Mouse (Mus musculus): ENCODE data around the gene Gm11634.
A peak's percentile ranks its signal among the peaks of the same experiment; 100 is the strongest.

DNA sequence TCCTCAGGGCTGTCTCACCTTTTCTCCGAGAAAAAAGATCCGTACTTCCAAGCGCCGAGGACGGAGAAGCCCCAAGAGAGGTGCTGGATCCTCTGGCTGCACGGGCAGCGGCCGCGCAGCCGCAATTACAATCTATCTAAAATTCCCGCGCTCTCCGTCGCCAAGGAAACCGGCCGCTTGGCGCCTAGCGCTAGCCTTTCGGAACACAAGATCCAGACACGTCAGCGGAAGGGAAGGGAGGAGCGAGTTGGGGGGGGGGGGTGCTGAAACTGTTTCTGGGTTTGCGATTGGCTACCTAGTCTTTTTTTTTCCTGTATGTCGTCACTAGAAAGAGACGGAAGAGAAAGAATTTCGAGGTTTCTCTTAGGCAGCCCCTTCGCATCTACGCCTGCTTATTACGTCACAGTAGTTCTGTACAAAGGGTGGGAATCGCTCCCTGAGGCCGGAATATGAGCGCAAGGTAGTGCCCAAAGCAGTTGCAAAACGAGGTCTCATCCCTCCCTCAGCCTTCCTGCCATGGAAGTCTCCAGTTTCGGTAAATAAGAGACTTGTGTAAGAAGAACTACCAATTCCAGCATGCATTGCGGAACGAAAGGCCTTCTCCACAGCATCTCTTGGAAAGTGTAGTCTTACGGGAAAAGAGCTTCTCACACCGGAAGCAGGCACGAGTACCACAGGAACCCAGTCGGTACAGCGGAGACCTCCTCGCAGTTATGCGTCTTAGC lies 47.1 kb downstream of the Gm11634 start, which contains the start of the genes Brca1 and Nbr1:
- TF ChIP-seq CTCF (IDR thresholded peaks at IDR 0.05 in 2 of 3, conservative IDR thresholded peaks at IDR 0.05 in 1 of 3; ENCODE audit: control insufficient read depth in 1 of 3, insufficient read depth in 1 of 3, low read depth in 2 of 3, low read length in 3 of 3, poor library complexity in 1 of 3, severe bottlenecking in 1 of 3) (no peak), POLR2A (IDR thresholded peaks at IDR 0.05; ENCODE audit: control insufficient read depth in 1 of 2, insufficient read depth in 1 of 2, low read depth in 1 of 2, low read length in 2 of 2, poor library complexity in 1 of 2) (peak; percentile 82 to 91), BHLHE40 (IDR thresholded peaks at IDR 0.05; ENCODE audit: borderline replicate concordance, low read depth, low read length) (no peak), TCF12 (IDR thresholded peaks at IDR 0.05; ENCODE audit: low read depth, low read length) (no peak; the same call in 1 of the 2 replicates), SMC3 (IDR thresholded peaks at IDR 0.05; ENCODE audit: low read depth, low read length) (no peak), EP300 (IDR thresholded peaks at IDR 0.05; ENCODE audit: low read depth in 1 of 2, low read length in 2 of 2) (no peak), MAZ (IDR thresholded peaks at IDR 0.05; ENCODE audit: low read depth, low read length) (peak; percentile 91; the same call in 1 of the 2 replicates), NELFE (IDR thresholded peaks at IDR 0.05; ENCODE audit: low read depth, low read length) (peak; percentile 67), CHD1 (IDR thresholded peaks at IDR 0.05; ENCODE audit: low read depth, low read length) (no peak), GABPA (IDR thresholded peaks at IDR 0.05; ENCODE audit: low read depth, low read length) (peak; percentile 53; the same call in 1 of the 2 replicates)

Data from MEL (cell line).